Mouse (Mus musculus) midbrain, embryonic 10.5 days (tissue): ENCODE measurements at regions not wholly inside any gene's neighbourhood (a gene's known extent, or its start where the extent isn't known, plus 50 kb on each side); places are given as distances from the start of the nearest gene placed in this dataset.

ENCODE experiments used
- DNase-seq: peaks from one replicate; pipeline ENCODE4 v3.0.0-alpha.2; 2017; ENCODE audit warnings: low spot score
- H3K27ac ChIP-seq: fragments of 300-500 bp; sonication (generic); replicated peaks from 2 replicates; pipeline ENCODE4 v1.5.1; 2016; ENCODE audit warnings: mild to moderate bottlenecking
- H3K27me3 ChIP-seq: fragments of 300-500 bp; sonication (generic); 2 replicates; pipeline ENCODE4 v1.6.1; 2016; ENCODE audit warnings: low read depth, mild to moderate bottlenecking; ENCODE audit not compliant: poor library complexity, severe bottlenecking
- H3K36me3 ChIP-seq: fragments of 300-500 bp; sonication (generic); 2 replicates; pipeline ENCODE4 v1.6.1; 2016; ENCODE audit warnings: mild to moderate bottlenecking, moderate library complexity
- H3K4me1 ChIP-seq: fragments of 300-500 bp; sonication (generic); 2 replicates; pipeline ENCODE4 v1.6.1; 2016
- H3K4me3 ChIP-seq: fragments of 300-500 bp; sonication (generic); 2 replicates; pipeline ENCODE4 v1.5.1; 2016; ENCODE audit warnings: mild to moderate bottlenecking, moderate library complexity
- H3K9me3 ChIP-seq: fragments of 300-500 bp; sonication (generic); replicated peaks from 2 replicates; pipeline ENCODE4 v1.6.1; 2016; ENCODE audit warnings: mild to moderate bottlenecking
- WGBS: fragments of 180-500 bp; shearing (Covaris S2); methylation state at CpG from one replicate; pipeline ENCODE4 v1.1.7; 2016; 5-methylcytosine and 5-hydroxymethylcytosine counted together

- no peak overlapping the region for H3K4me3 ChIP-seq
- H3K27me3 ChIP-seq, result no peaks in the 10 kb centered on the region
- no peak overlapping the region for H3K27ac ChIP-seq
- DNase-seq, result no peak
- H3K9me3 ChIP-seq, result no peaks in the 10 kb centered on the region
- H3K36me3 ChIP-seq, result no peaks in the 10 kb centered on the region
- H3K4me1 ChIP-seq, result peaks cover 21% of the 10 kb centered on the region
Measured at GRCm38 (mm10) chr17:10026770-10027169, 292.9 kb downstream of the Qk start.

- Histone ChIP-seq H3K4me3 (no peak overlapping the region), H3K4me1 (peaks cover 6% of the 10 kb centered on the region), H3K9me3 (no peaks in the 10 kb centered on the region), H3K27ac (peak overlapping the region; percentile 0; the same call in 1 of the 2 replicates), H3K36me3 (no peaks in the 10 kb centered on the region), H3K27me3 (no peaks in the 10 kb centered on the region)
- no peak for DNase-seq
- 79% methylated on average over 5 of the region's 5 CpGs for WGBS
Measured at GRCm38 (mm10) chr17:10025212-10025611, 294.4 kb downstream of the Qk start.

- DNase-seq, result no peak
- peaks cover 4% of the 10 kb centered on the region for H3K4me1 ChIP-seq
- no peaks in the 10 kb centered on the region for H3K9me3 ChIP-seq
- no peak overlapping the region for H3K4me3 ChIP-seq
- no peak overlapping the region for H3K27ac ChIP-seq
- H3K36me3 ChIP-seq, result no peaks in the 10 kb centered on the region
- no peaks in the 10 kb centered on the region for H3K27me3 ChIP-seq
Measured at GRCm38 (mm10) chr17:10024323-10024722, 295.3 kb downstream of the Qk start.

- 72% methylated on average over 3 of the region's 3 CpGs for WGBS
- no peaks in the 10 kb centered on the region for H3K27me3 ChIP-seq
- no peaks in the 10 kb centered on the region for H3K4me1 ChIP-seq
- no peaks in the 10 kb centered on the region for H3K36me3 ChIP-seq
- DNase-seq, result no peak
- no peak overlapping the region for H3K4me3 ChIP-seq
- H3K27ac ChIP-seq, result no peak overlapping the region
- no peaks in the 10 kb centered on the region for H3K9me3 ChIP-seq
Measured at GRCm38 (mm10) chr17:10012161-10012560, 307.5 kb downstream of the Qk start.

- WGBS, result 90% methylated on average over 8 of the region's 8 CpGs
- H3K27ac ChIP-seq, result no peak overlapping the region
- no peaks in the 10 kb centered on the region for H3K36me3 ChIP-seq
- no peak for DNase-seq
- H3K9me3 ChIP-seq, result no peaks in the 10 kb centered on the region
- no peaks in the 10 kb centered on the region for H3K27me3 ChIP-seq
- H3K4me1 ChIP-seq, result no peaks in the 10 kb centered on the region
- H3K4me3 ChIP-seq, result no peak overlapping the region
Measured at GRCm38 (mm10) chr17:10011728-10012127, 307.9 kb downstream of the Qk start.

GRCm38 (mm10) chr17:10001071-10001591 is 318.5 kb downstream of the Qk start:
- no peaks in the 10 kb centered on the region for H3K9me3 ChIP-seq
- WGBS, result 85% methylated on average over 7 of the region's 7 CpGs
- peaks cover 4% of the 10 kb centered on the region; the same call in 1 of the 2 replicates for H3K4me1 ChIP-seq
- no peak overlapping the region for H3K27ac ChIP-seq
- DNase-seq, result no peak
- H3K36me3 ChIP-seq, result no peaks in the 10 kb centered on the region
- no peak overlapping the region for H3K4me3 ChIP-seq
- H3K27me3 ChIP-seq, result no peaks in the 10 kb centered on the region

GRCm38 (mm10) chr17:9995321-9995720 is 324.3 kb downstream of the Qk start:
- Histone ChIP-seq H3K9me3 (no peaks in the 10 kb centered on the region), H3K4me3 (no peak overlapping the region), H3K27ac (0 out of 2 replicates have a peak overlapping the region, but pooled peaks have one; percentile 6), H3K36me3 (no peaks in the 10 kb centered on the region), H3K27me3 (no peaks in the 10 kb centered on the region), H3K4me1 (no peaks in the 10 kb centered on the region)
- DNase-seq, result no peak
- WGBS, result 69% methylated on average over 5 of the region's 5 CpGs

GRCm38 (mm10) chr17:9990744-9991143 is 321.2 kb upstream of the Pabpc6 start:
- Histone ChIP-seq H3K36me3 (no peaks in the 10 kb centered on the region), H3K27ac (no peak overlapping the region), H3K27me3 (no peaks in the 10 kb centered on the region), H3K4me3 (no peak overlapping the region), H3K9me3 (peaks cover 10% of the 10 kb centered on the region), H3K4me1 (0 out of 2 replicates have a peak, but pooled peaks cover 5% of the 10 kb centered on the region)
- no peak for DNase-seq
- 92% methylated on average over 1 of the region's 1 CpGs for WGBS

GRCm38 (mm10) chr17:9981273-9981672 is 311.8 kb upstream of the Pabpc6 start:
- 93% methylated on average over 3 of the region's 3 CpGs for WGBS
- H3K27ac ChIP-seq, result no peak overlapping the region
- peaks cover 5% of the 10 kb centered on the region for H3K9me3 ChIP-seq
- no peaks in the 10 kb centered on the region for H3K36me3 ChIP-seq
- H3K27me3 ChIP-seq, result no peaks in the 10 kb centered on the region
- no peak for DNase-seq
- H3K4me1 ChIP-seq, result peaks cover 25% of the 10 kb centered on the region
- no peak overlapping the region for H3K4me3 ChIP-seq

GRCm38 (mm10) chr17:9976866-9977421 is 307.4 kb upstream of the Pabpc6 start:
- Histone ChIP-seq H3K27me3 (no peaks in the 10 kb centered on the region), H3K4me1 (peaks cover 14% of the 10 kb centered on the region), H3K27ac (no peak overlapping the region), H3K36me3 (no peaks in the 10 kb centered on the region), H3K9me3 (no peaks in the 10 kb centered on the region), H3K4me3 (no peak overlapping the region)
- no peak for DNase-seq
- WGBS, result 93% methylated on average over 4 of the region's 4 CpGs

GRCm38 (mm10) chr17:9975995-9976394 is 306.5 kb upstream of the Pabpc6 start:
- no peak for DNase-seq
- WGBS, result 87% methylated on average over 14 of the region's 14 CpGs
- no peak overlapping the region for H3K4me3 ChIP-seq
- H3K36me3 ChIP-seq, result no peaks in the 10 kb centered on the region
- no peaks in the 10 kb centered on the region for H3K27me3 ChIP-seq
- H3K4me1 ChIP-seq, result peaks cover 14% of the 10 kb centered on the region
- no peak overlapping the region for H3K27ac ChIP-seq
- no peaks in the 10 kb centered on the region for H3K9me3 ChIP-seq

- no peak overlapping the region for H3K27ac ChIP-seq
- H3K27me3 ChIP-seq, result no peaks in the 10 kb centered on the region
- WGBS, result 98% methylated on average over 1 of the region's 1 CpGs
- H3K36me3 ChIP-seq, result no peaks in the 10 kb centered on the region
- peaks cover 14% of the 10 kb centered on the region for H3K4me1 ChIP-seq
- DNase-seq, result no peak
- H3K9me3 ChIP-seq, result no peaks in the 10 kb centered on the region
- no peak overlapping the region for H3K4me3 ChIP-seq
Measured at GRCm38 (mm10) chr17:9975153-9975552, 305.6 kb upstream of the Pabpc6 start.

GRCm38 (mm10) chr17:9967988-9968387 is 298.5 kb upstream of the Pabpc6 start:
- WGBS, result 89% methylated on average over 7 of the region's 7 CpGs
- Histone ChIP-seq H3K4me1 (peaks cover 15% of the 10 kb centered on the region), H3K27me3 (no peaks in the 10 kb centered on the region), H3K4me3 (no peak overlapping the region), H3K27ac (no peak overlapping the region), H3K36me3 (no peaks in the 10 kb centered on the region), H3K9me3 (no peaks in the 10 kb centered on the region)
- DNase-seq, result no peak
